Mouse (Mus musculus): ENCODE data around the gene Ghrl. TPM values are rescaled to one million over a fixed set of nuclear protein-coding genes. Genes with fewer than 3 reads are reported as not detected.
"Not testable (repeated sequence)": the region's sequence is repeated elsewhere in the genome, so short reads cannot be mapped to it uniquely, and the experiment has no call there.

Gene Ghrl
- not detected for total RNA-seq (2021)
- long read RNA-seq, experiment 1: 0 reads
- long read RNA-seq, experiment 2: 0 reads

DNA sequence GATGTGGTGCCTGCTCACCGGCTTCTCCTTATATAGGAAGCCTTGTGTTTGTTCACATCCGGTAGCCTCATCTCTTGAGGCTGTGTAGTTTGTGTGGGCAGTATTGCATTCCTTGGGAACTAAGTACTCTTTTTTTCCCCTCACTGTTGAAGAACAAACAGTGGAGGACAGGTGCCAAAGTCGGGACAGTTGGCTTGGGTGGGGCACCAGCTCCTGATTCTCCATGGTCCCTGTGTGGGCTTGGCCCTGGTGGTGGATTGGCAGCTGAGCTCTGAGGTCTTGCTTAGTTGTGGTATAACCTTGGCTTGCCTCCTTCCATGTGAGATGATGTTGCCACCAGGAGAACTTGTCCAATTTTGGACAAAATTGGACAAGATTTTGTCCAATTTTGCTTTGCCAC lies at the start of gene Ghrl:
TSS of gene Ghrl (minus strand) at position 3 of the 400 bp plus-strand sequence.
- DNase-seq (ENCODE audit: low spot score): no peak

- no peak for DNase-seq (ENCODE audit: low spot score)
Measured at GRCm38 (mm10) chr6:113768804-113769203, 49.1 kb upstream of the Ghrl start.

GRCm38 (mm10) chr6:113761644-113762043 lies 42.0 kb upstream of the Ghrl start:
- peak; percentile 65 for DNase-seq (ENCODE audit: low spot score)

- no peak for DNase-seq (ENCODE audit: low spot score)
Measured at GRCm38 (mm10) chr6:113749119-113749685, 29.5 kb upstream of the Ghrl start.

DNA sequence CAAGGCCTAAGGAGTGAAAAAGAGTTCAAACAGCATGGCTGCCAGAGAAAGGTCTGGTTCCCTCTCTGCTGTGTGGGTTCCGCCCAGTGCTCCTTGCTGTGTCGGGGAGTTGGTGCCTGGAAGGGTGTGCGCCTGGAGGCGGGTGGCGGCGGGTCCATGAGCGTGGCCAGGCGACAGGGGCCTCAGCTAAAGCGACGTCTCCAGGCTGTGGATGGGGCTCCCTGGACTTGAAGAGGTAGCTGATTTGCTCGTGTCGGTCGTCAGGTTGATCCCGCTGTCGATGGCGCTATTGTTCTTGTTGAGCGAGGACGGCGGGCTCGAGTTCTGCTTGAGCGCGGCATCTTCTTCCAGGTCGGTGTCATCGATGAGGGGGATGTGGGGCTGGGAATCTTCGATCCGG lies 28.7 kb upstream of the Ghrl start:
- no peak for DNase-seq (ENCODE audit: low spot score)

GRCm38 (mm10) chr6:113747284-113747683 lies 27.6 kb upstream of the Ghrl start:
- no peak for DNase-seq (ENCODE audit: low spot score)

DNA sequence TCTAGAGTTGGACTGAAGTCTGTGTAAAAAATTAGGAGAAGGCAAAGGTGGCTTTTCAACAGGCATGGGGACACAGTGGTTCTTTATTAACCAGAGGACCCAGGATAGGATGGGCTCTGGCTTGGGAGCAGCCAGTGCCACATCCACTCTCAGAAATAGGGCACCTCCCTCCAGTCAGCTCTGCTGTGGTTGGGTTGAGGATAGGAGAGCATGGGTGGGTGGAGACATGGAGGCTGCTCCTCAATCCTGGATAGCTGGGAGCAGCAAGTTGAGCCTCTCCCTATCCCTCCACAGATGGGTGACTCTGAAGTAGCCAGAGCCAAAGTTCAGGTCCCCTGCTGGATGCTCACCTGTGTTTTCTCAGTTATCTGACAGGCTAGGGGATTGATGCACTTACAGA lies 25.4 kb upstream of the Ghrl start:
- DNase-seq (ENCODE audit: low spot score): no peak

GRCm38 (mm10) chr6:113743111-113743510 lies 23.4 kb upstream of the Ghrl start:
- DNase-seq (ENCODE audit: low spot score): no peak

DNA sequence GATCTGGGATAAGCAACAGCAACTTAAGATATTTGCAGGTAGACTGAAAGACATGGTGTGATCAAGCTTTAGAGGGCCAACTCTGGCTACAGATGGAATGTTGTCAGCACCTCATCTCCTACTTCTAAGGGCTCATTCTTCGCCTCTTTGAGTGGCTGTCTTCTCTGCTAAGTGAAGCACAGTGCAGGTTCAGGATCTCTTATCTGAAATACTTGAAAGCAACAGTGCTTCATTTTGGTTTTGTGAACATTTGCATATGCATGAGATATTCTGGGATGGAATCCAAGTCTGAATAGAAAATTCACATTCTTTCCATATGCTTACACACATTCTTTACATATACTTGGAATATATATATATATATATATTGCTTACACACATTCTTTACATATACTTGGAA lies 22.6 kb upstream of the Ghrl start:
- no peak for DNase-seq (ENCODE audit: low spot score)

GRCm38 (mm10) chr6:113741425-113741824 lies 21.7 kb upstream of the Ghrl start:
- no peak for DNase-seq (ENCODE audit: low spot score)

GRCm38 (mm10) chr6:113740236-113741217 lies 20.8 kb upstream of the Ghrl start, which contains the start of gene Sec13:
Gene Sec13, minus strand, starts transcription at chr6:113740743.
- peak; percentile 87 for DNase-seq (ENCODE audit: low spot score)

DNA sequence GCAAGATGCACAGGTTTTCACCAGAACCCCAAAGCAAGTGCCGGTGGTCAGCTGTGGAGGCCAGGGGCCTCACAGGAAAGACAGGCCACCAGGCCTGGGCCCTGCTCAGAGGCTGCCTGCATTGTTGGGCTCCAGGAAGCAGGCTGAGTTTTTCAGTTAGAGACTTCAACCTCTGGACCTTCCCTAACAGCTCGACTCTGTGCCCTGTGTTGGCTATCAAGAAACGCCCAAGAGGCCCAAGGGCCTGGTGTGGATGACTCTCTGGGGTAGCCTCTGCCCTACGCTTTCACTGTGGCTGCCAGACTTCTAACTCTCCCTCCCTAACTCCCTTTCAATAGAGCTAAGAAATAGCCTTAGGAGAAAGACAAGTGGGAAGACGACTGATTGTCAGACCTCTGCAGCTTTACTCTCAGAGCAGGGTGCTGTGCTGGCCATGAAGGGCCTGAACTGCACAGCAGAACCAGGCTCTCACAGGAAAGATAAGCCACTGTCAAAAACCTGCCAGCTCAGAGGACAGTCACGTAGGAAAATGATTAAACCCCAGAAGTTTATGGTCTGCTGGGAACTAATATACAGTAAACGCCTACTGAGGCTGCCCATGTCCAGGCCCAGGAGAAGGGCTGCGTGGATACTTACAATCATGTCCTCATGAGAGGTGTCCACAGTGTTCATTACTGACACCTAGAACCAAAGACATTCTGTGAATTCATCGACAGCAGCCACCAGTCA lies 17.8 kb upstream of the Ghrl start:
- DNase-seq (ENCODE audit: low spot score): no peak

GRCm38 (mm10) chr6:113731296-113731695 lies 11.6 kb upstream of the Ghrl start:
- no peak for DNase-seq (ENCODE audit: low spot score)

DNA sequence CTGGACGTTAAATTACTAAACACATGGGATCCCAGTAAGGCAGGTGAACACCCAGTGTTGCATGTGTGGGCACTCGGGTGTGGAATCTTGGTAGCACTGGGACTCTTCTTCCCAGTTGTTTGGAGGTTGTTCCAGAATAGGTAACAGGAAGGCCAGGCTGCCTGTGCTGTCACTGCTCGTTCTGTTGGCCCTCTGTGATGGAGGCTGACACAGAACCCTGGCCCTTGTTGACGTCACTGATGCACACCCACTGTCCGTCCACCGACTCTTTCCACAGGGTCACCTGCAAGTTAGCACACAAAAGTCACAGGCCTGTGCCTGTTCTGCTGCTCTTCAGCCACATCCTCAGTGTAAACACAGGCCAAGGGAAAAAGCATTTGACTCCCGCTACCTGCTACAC lies 8.5 kb upstream of the Ghrl start:
- DNase-seq (ENCODE audit: low spot score): no peak

- no peak for DNase-seq (ENCODE audit: low spot score)
Measured at GRCm38 (mm10) chr6:113721061-113721460, 1.4 kb upstream of the Ghrl start.

DNA sequence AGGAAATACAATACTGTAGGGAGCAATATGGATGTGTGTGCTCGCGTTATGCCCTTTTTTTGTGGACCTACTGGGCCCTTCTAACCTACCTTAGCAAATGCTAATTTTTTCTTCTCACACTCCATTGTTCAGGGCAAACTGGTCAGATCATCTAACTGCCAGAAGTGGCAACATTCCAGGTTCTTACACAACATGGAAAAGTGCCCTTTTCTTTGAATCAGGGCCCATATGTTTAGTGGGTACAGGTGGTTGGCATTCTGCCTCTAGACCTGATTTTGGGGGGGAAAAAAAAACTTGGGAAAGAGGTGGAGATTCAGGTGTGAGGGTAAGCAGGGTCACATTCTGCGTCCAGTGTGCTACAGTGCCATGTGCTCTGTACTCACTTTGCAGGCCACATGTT lies 2.1 kb downstream of the Ghrl start:
- no peak for DNase-seq (ENCODE audit: low spot score)

- no peak for DNase-seq (ENCODE audit: low spot score)
Measured at GRCm38 (mm10) chr6:113714797-113715196, 4.9 kb downstream of the Ghrl start.

DNA sequence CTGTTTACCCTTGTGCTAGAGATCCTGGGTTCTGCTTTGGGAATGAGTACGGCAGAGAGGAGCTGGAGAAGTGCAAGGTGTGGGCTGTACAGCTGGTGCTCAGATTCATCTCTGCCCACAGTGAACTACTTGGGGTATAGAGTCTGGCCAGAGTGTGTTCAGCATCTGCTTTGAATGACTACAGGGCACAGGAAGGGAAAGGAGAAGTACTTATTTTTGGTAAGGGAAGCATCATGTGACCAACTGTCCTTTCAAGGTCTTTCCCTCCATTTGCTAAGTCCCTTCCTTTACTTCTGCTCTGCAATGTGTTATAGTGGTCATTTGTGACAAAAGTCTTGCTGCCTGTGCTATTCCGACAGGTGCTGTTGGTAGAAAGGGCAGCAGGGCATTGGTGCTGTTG lies 5.4 kb downstream of the Ghrl start:
- no peak for DNase-seq (ENCODE audit: low spot score)

DNA sequence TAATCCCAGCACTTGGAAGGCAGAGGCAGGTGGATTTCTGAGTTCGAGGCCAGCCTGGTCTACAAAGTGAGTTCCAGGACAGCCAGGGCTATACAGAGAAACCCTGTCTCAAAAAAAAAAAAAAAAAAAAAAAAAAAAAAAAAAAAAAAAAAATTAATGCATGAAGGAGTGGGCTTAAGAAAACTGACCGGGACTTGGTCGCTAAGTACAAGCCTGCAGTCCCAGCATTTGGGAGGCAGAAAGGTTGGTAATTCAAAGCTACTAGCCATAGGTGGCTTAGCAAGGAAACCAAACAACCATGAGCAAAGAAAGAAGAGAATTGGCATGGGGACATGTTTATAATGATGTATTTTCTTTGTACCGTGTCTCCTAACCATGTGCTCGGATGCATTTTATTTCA lies 6.3 kb downstream of the Ghrl start:
- DNase-seq (ENCODE audit: low spot score): not testable (repeated sequence)

- DNase-seq (ENCODE audit: low spot score): no peak
Measured at GRCm38 (mm10) chr6:113712718-113713117, 7.0 kb downstream of the Ghrl start.

- peak; percentile 17 for DNase-seq (ENCODE audit: low spot score)
Measured at GRCm38 (mm10) chr6:113697222-113698205, 22.2 kb downstream of the Ghrl start.

Measured in gastrocnemius, adult 18-20 months (tissue).